Mouse (Mus musculus): ENCODE measurements at regions not wholly inside any gene's neighbourhood (a gene's known extent, or its start where the extent isn't known, plus 50 kb on each side); places are given as distances from the start of the nearest gene placed in this dataset.

GRCm38 (mm10) chr5:50258017-50258416, 199.2 kb upstream of the Adgra3 start:
- TF ChIP-seq POLR2A (IDR thresholded peaks at IDR 0.05; ENCODE audit: borderline replicate concordance, extremely low read depth, insufficient read depth, insufficient read length, poor library complexity, severe bottlenecking) = no peak
- TF ChIP-seq CTCF (IDR thresholded peaks at IDR 0.05; ENCODE audit: borderline replicate concordance, extremely low read depth, insufficient read depth, insufficient read length) = no peak
